Mouse (Mus musculus) macrophage (primary cell): ENCODE data around the gene Mpp3. TPM values are rescaled to one million over a fixed set of nuclear protein-coding genes. Genes with fewer than 3 reads are reported as not detected.

Source experiments
- H3K27ac ChIP-seq: fragments of 350-480 bp; formaldehyde crosslinking; 2 replicates; pipeline ENCODE4 v1.9.0; 2021
- H3K36me3 ChIP-seq: fragments of 350-480 bp; formaldehyde crosslinking; 2 replicates; pipeline ENCODE4 v1.9.0; 2021; ENCODE audit errors: inconsistent target
- H3K4me3 ChIP-seq: fragments of 350-480 bp; formaldehyde crosslinking; 2 replicates; pipeline ENCODE4 v1.9.0; 2021; ENCODE audit errors: inconsistent target
- H3K79me2 ChIP-seq: fragments of 350-480 bp; formaldehyde crosslinking; 2 replicates; pipeline ENCODE4 v1.9.0; 2021; ENCODE audit errors: inconsistent target
- WGBS: methylation state at CpG from one replicate; pipeline ENCODE4 v1.1.7; 2026; ENCODE audit warnings: inconsistent platforms; ENCODE audit not compliant: missing documents; 5-methylcytosine and 5-hydroxymethylcytosine counted together
- polyA plus RNA-seq: library from polyadenylated mRNA; stranded (reverse); fragments of 250-400 nt; gene quantifications from 3 replicates; pipeline ENCODE4 v1.2.4, GENCODE M21; 2018; ENCODE audit warnings: inconsistent platforms

The Mpp3 gene
- polyA plus RNA-seq, 1 experiment from 2014 or later = not detected

DNA sequence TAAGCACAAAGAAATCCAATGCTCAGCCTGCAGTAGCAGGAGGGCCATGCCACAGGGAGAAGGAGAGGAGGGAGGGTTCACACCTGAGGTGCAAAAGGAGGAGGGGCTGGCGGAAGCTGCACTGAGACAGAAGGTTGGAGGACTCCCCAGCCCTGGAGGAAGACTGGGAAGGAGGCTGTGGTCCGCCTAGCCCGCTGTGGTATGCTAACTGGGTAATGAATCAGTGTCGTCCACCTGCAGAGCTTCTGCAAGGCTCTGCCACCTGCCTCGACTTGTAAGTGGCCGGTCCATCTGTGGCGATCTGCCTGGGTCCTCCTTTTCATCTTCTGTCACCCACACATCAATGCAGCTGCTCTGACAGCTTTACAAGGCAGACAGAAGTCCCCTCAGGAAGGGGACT is 60.0 kb downstream of the Mpp3 start:
- Histone ChIP-seq H3K36me3 (peaks cover 4% of the 10 kb centered on the region; the same call in 1 of the 2 replicates), H3K27ac (no peak overlapping the region), H3K4me3 (no peak overlapping the region), H3K79me2 (no peaks in the 10 kb centered on the region)
- 47% methylated on average over 7 of the region's 7 CpGs for WGBS

DNA sequence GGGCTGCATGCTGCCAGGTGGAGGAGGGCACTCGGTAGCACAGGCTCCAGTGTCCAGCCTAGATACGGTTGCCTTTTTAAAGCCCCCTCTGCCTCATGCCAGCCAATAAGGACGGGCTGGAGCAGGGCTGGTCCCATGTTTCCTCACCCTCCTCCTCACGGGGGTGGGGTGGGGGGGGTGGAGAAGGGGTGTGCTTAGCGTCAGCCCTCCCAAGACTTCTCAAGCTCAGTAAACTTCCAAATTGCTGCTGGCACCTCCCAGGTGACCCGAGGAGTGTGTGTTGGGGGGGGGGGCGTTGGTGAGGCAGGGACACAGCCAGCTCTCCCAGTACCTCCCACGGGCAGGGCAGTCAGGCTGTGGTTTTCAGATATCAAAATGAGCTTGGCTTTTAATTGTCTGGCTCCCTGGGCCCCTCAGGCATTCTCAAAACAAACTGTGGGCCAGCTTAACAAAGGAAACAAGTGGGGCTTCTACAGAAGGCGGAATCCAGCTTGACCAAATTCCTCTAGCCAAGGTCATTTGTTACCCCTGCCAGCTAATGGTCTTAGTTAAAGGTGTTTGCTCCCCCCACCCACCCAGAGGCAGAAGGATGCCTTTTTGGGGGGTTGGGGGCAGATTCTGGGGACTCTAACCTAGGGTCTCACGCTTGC is 61.2 kb downstream of the Mpp3 start, which contains the start of gene Sost:
Sost (minus strand) TSS at position 51 of the 650 bp plus-strand sequence.
- WGBS = 50% methylated on average over 10 of the region's 10 CpGs
- Histone ChIP-seq H3K27ac (no peak within 1 kb of the TSS), H3K4me3 (no peak within 1 kb of the TSS)

DNA sequence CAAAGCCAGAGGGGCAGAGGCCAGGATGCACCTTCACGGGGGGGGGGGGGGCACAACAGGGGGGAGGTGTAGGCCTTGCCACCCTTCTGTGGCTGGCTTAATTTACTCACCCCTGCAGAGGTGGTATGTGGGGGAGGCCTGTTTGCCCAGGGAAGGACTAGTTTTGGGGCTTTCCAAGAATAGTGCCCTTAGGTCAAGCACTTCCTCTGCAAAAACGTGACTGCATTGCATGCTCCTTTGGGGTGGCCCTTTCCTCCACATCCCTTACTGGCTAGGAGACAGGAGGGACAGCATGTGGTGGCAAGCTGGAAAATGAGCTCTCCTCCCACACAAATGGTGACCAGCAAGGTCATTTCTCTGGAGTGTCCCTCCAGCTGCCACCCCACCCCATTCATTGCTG is 62.7 kb downstream of the Mpp3 start:
- Histone ChIP-seq H3K27ac (no peak overlapping the region), H3K36me3 (no peaks in the 10 kb centered on the region), H3K79me2 (no peaks in the 10 kb centered on the region), H3K4me3 (no peak overlapping the region)
- WGBS = 3% methylated on average over 2 of the region's 2 CpGs

More for the DNA sequence above, 61.2 kb downstream of the Mpp3 start, which contains the start of gene Sost:
- Histone ChIP-seq H3K79me2 (no peaks in the 10 kb centered on the region), H3K36me3 (no peaks in the 10 kb centered on the region)

DNA sequence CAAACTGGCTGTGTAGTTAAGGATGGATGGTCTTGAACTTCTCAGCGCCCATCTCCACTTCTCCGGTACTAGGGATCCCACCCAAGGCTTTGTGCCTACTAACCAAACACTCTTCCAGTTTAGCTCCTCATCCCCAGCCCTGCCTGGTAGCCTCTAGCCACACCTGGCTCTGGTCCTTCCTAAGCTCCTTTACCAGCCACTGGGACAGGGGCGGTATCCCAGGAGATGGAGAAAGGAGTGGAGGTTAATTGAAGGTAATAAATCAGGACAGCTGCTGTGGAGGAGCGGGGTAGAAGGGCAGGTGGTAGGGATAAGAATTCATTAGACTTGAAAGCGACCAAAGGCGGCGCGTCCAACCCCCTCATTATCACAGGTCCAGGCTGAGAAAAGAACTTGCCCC is 63.6 kb downstream of the Mpp3 start:
- no peak overlapping the region for H3K4me3 ChIP-seq
- 48% methylated on average over 8 of the region's 8 CpGs for WGBS
- H3K79me2 ChIP-seq = no peaks in the 10 kb centered on the region
- H3K27ac ChIP-seq = no peak overlapping the region
- H3K36me3 ChIP-seq = no peaks in the 10 kb centered on the region

DNA sequence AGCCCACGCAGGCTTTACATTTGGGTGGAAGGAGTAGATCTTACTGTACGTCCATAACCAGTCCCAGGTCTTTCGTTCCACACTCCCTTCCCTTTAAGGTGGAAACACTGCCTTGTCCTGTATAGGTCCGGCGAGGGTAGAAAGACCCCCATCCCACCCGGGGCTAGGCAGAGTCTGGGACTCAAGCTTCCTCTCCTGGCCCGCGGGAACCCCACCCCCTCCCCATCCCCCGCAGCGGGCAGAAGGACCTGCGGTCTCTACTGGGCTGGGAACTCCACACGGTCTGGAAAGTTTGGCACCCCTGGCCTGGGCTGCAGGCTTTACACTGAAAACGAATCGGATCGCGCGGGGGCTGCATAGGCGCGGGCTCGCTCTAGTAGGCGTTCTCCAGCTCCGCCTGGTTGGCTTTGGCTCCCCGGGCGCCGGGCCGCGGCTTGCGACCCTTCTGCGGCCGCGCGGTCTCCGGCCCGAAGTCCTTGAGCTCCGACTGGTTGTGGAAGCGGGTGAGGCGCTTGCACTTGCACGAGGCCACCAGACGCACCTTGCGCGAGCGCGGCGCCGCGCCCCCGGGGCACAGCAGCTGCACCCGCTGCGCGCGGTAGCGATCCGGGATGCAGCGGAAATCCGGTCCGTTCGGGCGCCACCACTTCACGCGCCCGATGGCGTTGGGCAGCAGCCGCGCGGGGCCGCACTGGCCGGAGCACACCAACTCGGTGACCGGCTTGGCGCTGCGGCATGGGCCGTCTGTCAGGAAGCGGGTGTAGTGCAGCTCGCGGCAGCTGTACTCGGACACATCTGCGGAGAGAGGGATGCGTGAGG is 64.6 kb downstream of the Mpp3 start:
- Histone ChIP-seq H3K36me3 (no peaks in the 10 kb centered on the region), H3K4me3 (no peak overlapping the region), H3K79me2 (no peaks in the 10 kb centered on the region), H3K27ac (no peak overlapping the region)
- WGBS = under 1% methylated on average over 78 of the region's 78 CpGs

GRCm38 (mm10) chr11:101963043-101963442 is 65.2 kb downstream of the Mpp3 start:
- Histone ChIP-seq H3K4me3 (no peak overlapping the region), H3K27ac (no peak overlapping the region), H3K79me2 (no peaks in the 10 kb centered on the region), H3K36me3 (no peaks in the 10 kb centered on the region)
- 6% methylated on average over 11 of the region's 11 CpGs for WGBS

DNA sequence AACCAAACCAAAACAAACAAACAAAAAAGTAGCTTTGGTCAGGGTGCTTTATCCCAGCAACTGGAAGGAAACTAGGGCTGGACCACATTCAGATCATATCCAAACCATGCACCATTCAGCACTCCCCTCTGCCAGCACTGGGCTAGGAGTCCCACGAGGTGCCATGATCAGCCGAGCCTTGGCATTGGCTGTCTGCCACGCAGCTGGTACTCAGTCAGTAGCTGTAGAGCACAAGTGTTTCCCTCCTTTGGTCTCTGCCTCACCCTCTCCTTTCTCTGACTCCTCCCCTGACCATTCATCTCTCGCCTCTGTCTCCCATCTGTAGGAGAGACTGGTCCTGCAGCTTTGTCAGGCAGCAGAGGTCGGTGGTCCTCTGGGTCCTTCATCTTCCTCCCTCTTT is 70.8 kb downstream of the Mpp3 start:
- WGBS = 60% methylated on average over 5 of the region's 5 CpGs
- no peaks in the 10 kb centered on the region for H3K36me3 ChIP-seq

DNA sequence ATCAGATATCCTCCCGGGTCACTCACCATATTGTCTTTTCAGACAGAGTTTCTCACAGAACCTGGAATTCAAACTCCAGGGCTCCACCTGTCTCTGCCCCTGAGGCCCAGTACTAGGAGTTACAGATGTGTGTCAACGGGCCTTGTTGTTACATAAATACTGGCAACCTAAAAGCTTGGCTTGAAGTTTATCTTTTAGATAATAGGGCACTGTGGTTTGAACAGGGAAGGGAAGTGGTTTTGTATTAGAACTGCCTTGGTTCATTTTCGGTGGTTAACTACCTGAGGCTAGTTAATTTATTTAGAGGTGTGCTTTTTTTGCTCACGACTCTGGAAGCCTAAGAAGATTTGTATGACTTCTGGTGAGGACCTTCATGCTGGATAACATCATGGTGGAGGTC is 74.8 kb downstream of the Mpp3 start:
- 13% methylated on average over 4 of the region's 4 CpGs for whole genome bisulfite sequencing

More for the DNA sequence above, 70.8 kb downstream of the Mpp3 start:
- Histone ChIP-seq H3K4me3 (no peak overlapping the region), H3K79me2 (no peaks in the 10 kb centered on the region), H3K27ac (no peak overlapping the region)

DNA sequence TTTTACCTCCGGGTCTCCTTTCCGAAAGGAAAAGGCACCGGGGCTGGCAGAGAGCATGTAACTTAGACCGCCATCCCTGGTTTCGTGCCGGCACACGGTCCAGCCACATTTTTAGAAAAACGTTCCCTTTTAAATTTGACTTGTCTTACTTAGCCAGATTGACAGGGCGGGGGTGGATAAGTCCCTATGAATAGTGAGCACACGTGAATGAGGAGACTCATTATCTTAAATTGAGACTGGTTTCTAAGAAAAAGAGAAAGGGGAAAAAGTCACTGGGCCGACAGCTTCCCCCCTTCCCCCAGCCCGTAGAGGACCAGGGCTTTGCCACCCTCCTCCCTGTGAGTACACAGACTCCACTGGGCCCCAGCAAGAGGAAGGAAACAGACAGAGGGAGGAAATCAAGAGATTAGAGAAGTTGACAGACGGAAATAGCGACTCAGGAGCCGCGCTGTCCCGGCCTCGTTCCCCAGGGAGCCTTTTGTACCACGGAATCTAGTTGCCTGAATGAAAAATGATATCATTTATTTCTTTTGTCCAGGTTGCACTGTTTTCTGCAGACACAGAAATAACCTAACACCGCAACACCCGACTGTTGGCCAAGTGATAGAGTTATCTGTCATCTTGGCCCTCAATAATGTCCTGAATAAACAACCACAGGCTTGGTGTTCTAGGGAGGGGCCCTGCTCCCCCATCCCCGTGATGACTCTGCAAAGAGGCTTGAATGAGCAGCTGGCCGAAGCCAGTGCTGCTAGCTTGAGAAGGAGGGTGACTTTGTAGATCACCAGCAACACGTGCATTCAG is 75.5 kb downstream of the Mpp3 start:
- H3K27ac ChIP-seq = peak overlapping the region; percentile 80
- no peak overlapping the region for H3K4me3 ChIP-seq
- H3K79me2 ChIP-seq = no peaks in the 10 kb centered on the region
- H3K36me3 ChIP-seq = no peaks in the 10 kb centered on the region
- WGBS = 3% methylated on average over 24 of the region's 24 CpGs

More for the DNA sequence above, 74.8 kb downstream of the Mpp3 start:
- Histone ChIP-seq H3K27ac (peak overlapping the region; percentile 80), H3K79me2 (no peaks in the 10 kb centered on the region), H3K4me3 (no peak overlapping the region), H3K36me3 (no peaks in the 10 kb centered on the region)

GRCm38 (mm10) chr11:101950021-101950420 is 78.2 kb downstream of the Mpp3 start:
- no peaks in the 10 kb centered on the region for H3K79me2 ChIP-seq
- no peaks in the 10 kb centered on the region for H3K36me3 ChIP-seq
- no peak overlapping the region for H3K27ac ChIP-seq
- WGBS = 86% methylated on average over 5 of the region's 5 CpGs
- H3K4me3 ChIP-seq = no peak overlapping the region

Other genes starting within 250 kb of the Mpp3 start
- 0.10 TPM in 1 of 3 replicates, not detected in the others for gene Etv4, start 243.1 kb downstream of the Mpp3 start, polyA plus RNA-seq
- gene Meox1, start 134.1 kb downstream of the Mpp3 start, polyA plus RNA-seq = not detected in 3 replicates
- gene Sost, start 61.4 kb downstream of the Mpp3 start, polyA plus RNA-seq = not detected in 3 replicates
- not detected in 3 replicates for gene Cfap97d1, start 44.2 kb downstream of the Mpp3 start, polyA plus RNA-seq
- 119 to 143 TPM (median 138 TPM) in 3 replicates for gene Dusp3, start 41.4 kb downstream of the Mpp3 start, polyA plus RNA-seq
- gene Cd300lg, start 13.0 kb upstream of the Mpp3 start, polyA plus RNA-seq = 0.19 to 0.50 TPM (median 0.22 TPM) in 3 replicates
- gene Mpp2, start 60.1 kb upstream of the Mpp3 start, polyA plus RNA-seq = not detected in 3 replicates
- not detected in 3 replicates for gene Ppy, start 72.9 kb upstream of the Mpp3 start, polyA plus RNA-seq
- gene Pyy, start 79.4 kb upstream of the Mpp3 start, polyA plus RNA-seq = not detected in 3 replicates
- gene Nags, start 117.1 kb upstream of the Mpp3 start, polyA plus RNA-seq = not detected in 3 replicates
- gene Tmem101, start 127.9 kb upstream of the Mpp3 start, polyA plus RNA-seq = 4.6 to 11.0 TPM (median 10.6 TPM) in 3 replicates
- gene Lsm12, start 156.8 kb upstream of the Mpp3 start, polyA plus RNA-seq = 28.1 to 59.1 TPM (median 48.0 TPM) in 3 replicates
- gene G6pc3, start 161.2 kb upstream of the Mpp3 start, polyA plus RNA-seq = 17.7 to 29.9 TPM (median 27.6 TPM) in 3 replicates
- gene Hdac5, start 201.7 kb upstream of the Mpp3 start, polyA plus RNA-seq = 31.9 to 58.0 TPM (median 47.9 TPM) in 3 replicates
- gene BC030867, start 220.4 kb upstream of the Mpp3 start, polyA plus RNA-seq = 0.22 to 4.2 TPM (median 1.5 TPM) in 3 replicates
- gene Asb16, start 240.3 kb upstream of the Mpp3 start, polyA plus RNA-seq = not detected in 3 replicates